Mouse (Mus musculus): ENCODE measurements around the gene Il17a.
"Not testable (repeated sequence)": the region's sequence is repeated elsewhere in the genome, so short reads cannot be mapped to it uniquely, and the experiment has no call there.

The Il17a gene

DNA sequence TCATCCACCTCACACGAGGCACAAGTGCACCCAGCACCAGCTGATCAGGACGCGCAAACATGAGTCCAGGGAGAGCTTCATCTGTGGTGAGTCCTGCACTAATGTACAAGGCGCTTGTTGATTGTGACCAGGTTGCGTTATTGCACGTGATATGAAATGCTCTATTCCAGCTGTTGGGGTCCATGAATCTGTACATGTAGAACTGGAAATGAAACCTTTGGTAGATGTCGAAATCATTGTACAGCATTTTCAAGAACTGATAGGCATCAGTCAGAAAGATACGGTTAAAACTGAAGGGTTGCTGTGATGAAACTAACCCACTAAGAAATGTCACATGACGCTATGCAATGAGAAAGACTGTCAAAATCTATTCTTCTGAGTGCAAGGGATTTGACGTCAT, at the start of gene Il17a:
Gene Il17a (plus strand): TSS at position 3 of the 400 bp plus-strand sequence.
- no peak for DNase-seq (ENCODE audit: low read depth)

DNA sequence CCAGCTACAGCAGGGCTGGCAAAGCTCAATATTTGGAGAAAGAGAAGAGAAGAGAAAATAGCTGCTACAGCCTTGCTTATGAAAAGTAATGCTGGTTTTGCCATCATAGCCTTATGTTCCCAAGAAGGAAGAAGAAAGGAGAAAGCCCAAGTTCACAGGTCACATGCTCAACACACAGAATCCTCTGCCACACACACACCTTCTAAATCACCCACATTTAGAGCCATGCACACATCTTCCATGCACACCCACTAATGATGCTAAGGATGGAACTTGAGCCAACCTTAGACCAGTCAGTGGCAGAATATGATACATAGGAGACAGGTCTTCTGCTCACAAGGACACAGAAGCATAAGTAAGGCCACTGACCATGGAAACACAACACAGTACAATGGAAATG, 47.9 kb upstream of the Il17a start:
- DNase-seq (ENCODE audit: low read depth), result no peak

GRCm38 (mm10) chr1:20683386-20683785, 47.3 kb upstream of the Il17a start:
- no peak for DNase-seq (ENCODE audit: low read depth)

GRCm38 (mm10) chr1:20683853-20684252, 46.9 kb upstream of the Il17a start:
- no peak for DNase-seq (ENCODE audit: low read depth)

- DNase-seq (ENCODE audit: low read depth), result no peak
Measured at GRCm38 (mm10) chr1:20684403-20684802, 46.3 kb upstream of the Il17a start.

- no peak for DNase-seq (ENCODE audit: low read depth)
Measured at GRCm38 (mm10) chr1:20685393-20685792, 45.3 kb upstream of the Il17a start.

DNA sequence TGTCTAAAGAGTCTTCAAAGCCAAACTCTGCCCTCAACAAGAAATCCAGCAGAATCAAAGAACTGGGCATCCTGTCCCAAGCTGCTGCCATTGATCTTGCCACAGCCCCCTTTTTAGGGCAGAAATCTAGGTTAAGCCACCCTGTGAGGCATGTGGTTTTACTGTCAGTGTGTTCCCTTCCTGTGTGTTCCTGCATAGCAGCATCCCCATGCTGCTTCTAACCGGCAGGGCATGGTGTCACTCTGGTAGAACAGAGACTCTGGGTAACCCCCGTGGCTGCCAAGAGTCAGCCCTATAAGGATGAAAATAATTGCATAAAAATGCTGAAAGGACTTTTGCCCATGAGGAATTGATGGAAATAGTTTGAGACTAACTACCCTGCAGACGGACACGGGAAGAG, 44.8 kb upstream of the Il17a start:
- peak; percentile 11 for DNase-seq (ENCODE audit: low read depth)

DNA sequence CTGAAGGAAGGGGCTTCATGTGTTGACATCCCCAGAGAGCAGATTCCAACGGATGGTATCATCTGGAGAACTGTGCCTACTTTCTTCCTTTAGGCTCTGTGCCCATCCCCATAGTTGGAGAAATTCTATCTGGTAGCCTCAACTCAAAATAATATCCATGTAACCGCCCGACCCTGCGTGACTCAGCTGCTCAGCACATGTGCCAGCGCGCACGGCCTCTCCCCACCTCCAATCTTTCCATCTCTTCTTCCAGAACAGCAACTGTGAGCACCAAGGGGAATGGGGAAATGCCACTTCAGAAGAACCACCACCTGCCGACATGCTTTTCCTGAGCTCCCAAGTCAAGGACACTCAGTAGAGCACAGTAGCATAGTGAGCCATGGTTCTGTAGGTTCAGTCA, 39.4 kb upstream of the Il17a start:
- DNase-seq (ENCODE audit: low read depth), result peak; percentile 26

- no peak for DNase-seq (ENCODE audit: low read depth)
Measured at GRCm38 (mm10) chr1:20693634-20694313, 36.9 kb upstream of the Il17a start.

DNA sequence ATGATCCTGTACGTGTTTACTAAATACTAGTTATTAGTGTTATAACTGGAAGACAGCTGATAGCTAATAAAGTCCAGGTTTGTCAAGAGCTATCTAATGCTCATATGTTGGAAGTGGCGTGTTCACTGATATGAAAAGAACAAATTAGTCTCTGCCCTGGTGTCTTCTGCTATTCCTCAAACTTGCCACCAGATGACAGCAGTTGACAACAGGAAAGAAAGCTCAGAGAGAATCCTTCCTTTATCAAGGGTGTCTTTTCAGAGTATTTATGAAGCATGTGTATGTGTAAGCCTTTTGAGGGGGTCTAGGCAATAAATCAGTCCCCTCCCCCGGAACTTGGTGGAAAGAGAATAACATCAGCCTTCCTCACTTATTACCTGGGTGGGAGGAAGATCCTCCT, 30.7 kb upstream of the Il17a start:
- no peak for DNase-seq (ENCODE audit: low read depth)

DNA sequence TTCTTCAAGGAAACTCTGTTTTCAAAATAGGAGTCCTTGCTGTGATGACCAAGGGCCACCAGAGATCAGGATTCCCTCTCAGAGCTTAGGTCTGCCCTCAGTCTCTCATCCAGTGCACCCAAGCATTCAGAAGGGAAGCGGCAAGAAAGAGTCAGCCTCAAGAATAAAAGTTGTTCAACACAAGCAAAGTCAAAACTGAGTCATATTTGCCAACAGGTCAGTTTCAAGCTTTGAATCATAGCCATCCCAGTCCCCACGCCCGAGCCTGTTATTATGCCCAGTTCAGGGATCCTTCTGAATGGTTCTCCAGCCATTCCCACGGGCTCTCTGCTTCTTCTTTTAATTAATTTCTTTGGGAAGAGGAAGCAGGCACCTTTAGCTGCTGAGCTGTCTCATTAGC, 5.9 kb downstream of the Il17a start:
- DNase-seq (ENCODE audit: low read depth), result no peak

DNA sequence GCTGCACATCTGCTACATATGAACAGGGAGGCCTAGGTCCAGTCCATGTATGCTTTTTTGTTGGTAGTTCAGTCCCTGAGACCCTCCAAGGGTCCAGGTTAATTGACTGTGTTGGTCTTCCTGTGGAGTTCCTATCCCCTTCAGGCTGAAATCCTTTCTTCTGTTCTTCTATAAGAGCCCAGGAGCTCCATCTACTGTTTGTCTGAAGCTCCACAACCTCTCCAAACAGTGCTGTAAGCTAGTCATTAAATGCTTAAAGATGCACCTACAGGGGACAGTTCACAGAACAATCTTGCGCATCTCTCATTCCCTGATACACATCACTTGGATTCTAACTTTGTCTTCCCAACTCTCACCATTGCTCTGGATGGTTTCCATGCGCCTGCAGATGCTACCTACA, 7.8 kb downstream of the Il17a start:
- no peak for DNase-seq (ENCODE audit: low read depth)

DNA sequence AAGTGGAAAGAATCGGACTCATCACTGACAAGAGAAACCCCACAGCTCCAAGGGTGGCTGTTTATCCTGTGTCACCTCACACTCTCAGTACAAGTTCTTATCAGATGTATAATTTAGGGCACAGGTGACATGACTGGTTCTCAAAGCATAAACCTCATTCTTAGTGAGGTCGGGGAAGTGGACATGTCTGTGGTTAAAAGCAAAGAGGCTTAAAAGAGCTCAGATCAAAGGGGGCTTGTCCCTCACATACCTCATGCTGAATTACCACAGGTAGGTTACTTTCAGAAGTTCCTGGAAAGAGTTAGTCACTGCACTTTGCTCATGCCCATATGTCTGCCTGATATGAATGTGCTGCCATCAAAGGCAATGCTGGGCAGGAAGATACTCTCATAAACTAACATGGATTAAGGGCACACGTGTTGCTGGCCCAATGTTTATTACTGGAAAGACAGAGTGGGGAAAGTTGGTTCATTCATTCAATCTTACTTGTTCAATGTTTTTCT, 9.8 kb downstream of the Il17a start:
- no peak for DNase-seq (ENCODE audit: low read depth)

GRCm38 (mm10) chr1:20754439-20754838, 23.7 kb downstream of the Il17a start:
- no peak for DNase-seq (ENCODE audit: low read depth)

DNA sequence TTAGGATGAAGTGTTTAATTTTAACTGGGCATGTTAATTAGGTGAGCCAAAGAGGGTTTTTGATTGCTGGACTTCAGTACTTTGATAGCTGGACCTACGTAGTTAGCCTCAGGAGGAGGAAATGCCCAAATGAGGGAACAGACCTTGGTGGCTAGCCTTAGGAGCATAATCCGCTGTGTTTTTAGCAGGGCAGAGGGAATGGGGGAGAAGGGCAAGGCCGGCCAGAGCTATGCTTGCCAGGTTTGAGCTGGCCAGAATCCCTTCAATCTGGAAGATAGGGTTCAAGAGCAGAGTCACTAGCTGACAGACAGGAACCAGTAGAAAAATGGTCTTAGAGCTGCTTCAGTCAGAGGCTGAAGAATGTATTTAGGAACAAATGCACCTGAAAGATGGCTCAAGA, 26.9 kb downstream of the Il17a start:
- no peak for DNase-seq (ENCODE audit: low read depth)

GRCm38 (mm10) chr1:20759799-20760198, 29.1 kb downstream of the Il17a start:
- no peak for DNase-seq (ENCODE audit: low read depth)

GRCm38 (mm10) chr1:20760331-20760730, 29.6 kb downstream of the Il17a start:
- no peak for DNase-seq (ENCODE audit: low read depth)

DNA sequence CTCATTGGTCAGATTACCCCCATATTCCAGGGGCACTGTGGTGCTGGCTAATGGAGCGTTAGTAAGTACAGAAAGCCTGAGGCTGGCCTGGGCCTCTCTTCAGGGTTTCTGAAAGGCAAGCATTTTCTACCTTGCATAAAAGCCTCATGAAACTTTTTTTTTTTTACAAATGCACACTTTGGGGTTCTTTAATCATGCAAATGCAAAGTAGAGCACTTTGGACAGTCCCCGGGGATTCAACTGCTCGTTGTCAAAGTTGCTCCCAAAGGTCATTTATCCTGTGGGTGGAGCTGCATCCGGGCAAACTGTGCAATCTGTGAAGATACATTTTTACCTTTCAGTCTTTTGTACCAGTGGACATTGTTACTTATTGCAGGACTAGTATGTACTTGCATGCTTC, 30.7 kb downstream of the Il17a start:
- no peak for DNase-seq (ENCODE audit: low read depth)

GRCm38 (mm10) chr1:20766526-20766925, 35.8 kb downstream of the Il17a start:
- DNase-seq (ENCODE audit: low read depth), result no peak

- DNase-seq (ENCODE audit: low read depth), result not testable (repeated sequence)
Measured at GRCm38 (mm10) chr1:20774026-20774730, 43.5 kb downstream of the Il17a start.

DNA sequence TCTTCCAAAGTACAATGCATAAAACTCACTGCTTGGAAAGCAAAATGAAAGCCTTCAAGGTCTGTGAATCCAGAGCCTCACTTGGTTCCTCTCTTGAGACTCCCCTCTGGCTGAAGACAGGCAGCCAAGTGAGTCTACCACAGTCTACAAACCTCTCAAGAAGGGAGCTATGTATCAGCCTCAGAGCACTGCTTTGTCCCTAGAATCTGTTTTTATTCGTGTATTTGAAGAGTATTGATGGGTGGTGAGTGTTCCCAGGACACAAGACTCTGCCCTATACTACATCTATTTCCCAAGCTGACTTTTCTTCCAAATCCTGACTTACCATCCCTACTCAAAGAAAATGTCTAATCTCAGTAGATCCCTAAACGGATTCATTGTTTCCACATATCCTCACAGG, 47.7 kb downstream of the Il17a start:
- no peak for DNase-seq (ENCODE audit: low read depth)
